Mouse (Mus musculus): Measurements from ENCODE around the gene Gm10229. TPM values are rescaled to one million over a fixed set of nuclear protein-coding genes. Genes with fewer than 3 reads are reported as not detected.

The Gm10229 gene
- not detected in 2 replicates for polyA plus RNA-seq (2012; rRNA removed)

DNA sequence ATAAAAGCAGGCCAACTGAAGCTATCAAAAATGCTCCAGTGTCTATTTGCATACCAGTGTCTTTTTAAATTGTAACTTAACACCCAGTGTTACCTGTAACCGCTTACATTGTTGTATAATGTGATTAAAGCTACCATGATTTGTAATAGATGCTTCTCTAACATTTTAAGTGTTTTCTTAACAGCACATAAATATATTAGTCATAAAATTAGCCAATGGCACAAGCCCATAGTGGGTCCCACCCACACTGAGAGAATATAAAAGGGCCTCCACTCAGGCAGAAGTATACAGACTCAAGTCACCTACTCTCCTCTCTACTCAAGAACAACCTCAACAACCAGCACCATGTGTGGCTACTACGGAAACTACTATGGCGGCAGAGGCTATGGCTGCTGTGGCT, at the start of gene Gm10229:
TSS of gene Gm10229 (plus strand) at position 301 of the 400 bp plus-strand sequence.

DNA sequence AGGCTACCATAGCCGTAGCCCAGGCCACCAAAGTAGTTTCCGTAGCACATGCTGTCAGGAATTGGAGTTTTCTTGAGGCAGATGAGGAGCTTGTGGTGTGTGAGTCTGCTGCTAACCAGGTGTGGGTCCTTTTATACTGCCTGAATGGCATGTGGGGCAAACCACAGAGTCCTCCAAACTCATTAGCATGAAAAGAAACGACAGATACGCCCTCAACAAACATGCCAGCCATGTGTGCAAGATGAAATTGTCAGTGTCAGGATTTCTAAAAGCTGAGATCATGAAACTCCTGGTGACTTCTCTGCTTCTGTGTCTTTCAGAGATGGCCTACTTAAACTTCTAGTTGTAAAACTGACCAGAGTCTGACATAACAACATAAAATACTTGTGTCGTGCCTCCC, 4.4 kb upstream of the Gm10229 start, which contains the start of gene Krtap22-2:
TSS of gene Krtap22-2 (minus strand) at position 101 of the 400 bp plus-strand sequence.

DNA sequence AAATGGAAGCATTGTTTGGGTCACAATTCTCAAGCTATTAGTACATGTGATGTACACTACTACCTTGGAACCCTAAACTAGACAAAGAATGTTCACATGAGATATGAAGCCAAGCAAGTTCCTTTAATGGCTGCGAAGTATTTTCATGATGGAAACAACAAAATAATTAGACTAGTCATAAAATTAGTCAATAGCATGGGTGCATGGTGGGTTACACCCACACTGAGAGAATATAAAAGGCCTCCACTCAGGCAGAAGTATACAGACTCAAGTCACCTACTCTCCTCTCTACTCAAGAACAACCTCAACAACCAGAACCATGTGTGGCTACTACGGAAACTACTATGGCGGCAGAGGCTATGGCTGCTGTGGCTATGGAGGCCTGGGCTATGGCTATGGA, 16.3 kb downstream of the Gm10229 start, which contains the start of gene Krtap6-1:
TSS of gene Krtap6-1 (plus strand) at position 301 of the 400 bp plus-strand sequence.

DNA sequence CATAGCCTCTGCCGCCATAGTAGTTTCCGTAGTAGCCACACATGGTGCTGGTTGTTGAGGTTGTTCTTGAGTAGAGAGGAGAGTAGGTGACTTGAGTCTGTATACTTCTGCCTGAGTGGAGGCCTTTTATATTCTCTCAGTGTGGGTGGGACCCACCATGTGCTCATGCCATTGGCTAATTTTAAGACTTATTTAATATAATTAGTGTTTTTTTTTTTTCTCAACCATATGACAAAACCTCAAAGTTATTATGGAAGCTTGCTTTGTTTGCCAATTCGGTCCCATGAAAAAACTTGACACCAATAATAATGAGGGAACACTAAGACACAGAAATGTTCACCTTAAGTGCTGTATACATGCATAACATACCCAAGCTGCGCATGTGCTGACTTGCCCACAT, 26.3 kb downstream of the Gm10229 start, which contains the start of gene Gm10228:
TSS of gene Gm10228 (minus strand) at position 101 of the 400 bp plus-strand sequence.

DNA sequence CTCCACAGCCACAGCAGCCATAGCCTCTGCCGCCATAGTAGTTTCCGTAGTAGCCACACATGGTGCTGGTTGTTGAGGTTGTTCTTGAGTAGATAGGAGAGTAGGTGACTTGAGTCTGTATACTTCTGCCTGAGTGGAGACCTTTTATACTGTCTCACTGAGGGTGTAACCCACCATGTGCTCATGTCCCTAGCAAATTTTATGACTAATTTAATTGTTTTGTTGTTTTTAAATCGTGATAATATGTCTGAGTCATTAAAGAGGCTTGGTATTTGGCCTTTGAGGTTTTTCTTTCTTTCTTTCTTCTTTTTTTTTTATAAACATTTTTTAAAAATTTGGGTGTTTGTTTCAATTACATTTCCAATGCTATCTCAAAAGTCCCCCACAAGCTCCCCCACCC, 32.7 kb downstream of the Gm10229 start, which contains the start of gene Krtap6-5:
TSS of gene Krtap6-5 (minus strand) at position 101 of the 400 bp plus-strand sequence.

DNA sequence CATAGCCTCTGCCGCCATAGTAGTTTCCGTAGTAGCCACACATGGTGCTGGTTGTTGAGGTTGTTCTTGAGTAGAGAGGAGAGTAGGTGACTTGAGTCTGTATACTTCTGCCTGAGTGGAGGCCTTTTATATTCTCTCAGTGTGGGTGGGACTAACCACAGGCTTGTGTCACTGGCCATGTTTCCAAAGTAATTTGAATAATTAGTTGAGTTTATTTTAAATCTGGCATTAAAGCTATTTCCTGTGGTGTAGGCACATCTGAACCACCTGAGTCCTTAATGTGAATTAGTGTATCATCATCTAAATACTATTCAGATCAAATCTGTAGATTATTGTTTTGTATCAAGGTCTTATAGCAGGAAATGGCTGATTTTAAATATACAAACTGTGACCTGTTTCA, 48.8 kb downstream of the Gm10229 start, which contains the start of gene 1110025L11Rik:
TSS of gene 1110025L11Rik (minus strand) at position 101 of the 400 bp plus-strand sequence.

Other genes starting within 250 kb of the Gm10229 start
- gene 2310057N15Rik, start 241.1 kb upstream of the Gm10229 start, polyA plus RNA-seq (2012; rRNA removed), result not detected in 2 replicates
- gene Gm5965, start 237.4 kb upstream of the Gm10229 start, polyA plus RNA-seq (2012; rRNA removed), result not detected in 2 replicates
- gene Gm20741, start 203.1 kb upstream of the Gm10229 start, polyA plus RNA-seq (2012; rRNA removed), result not detected in 2 replicates
- gene Krtap15, start 195.1 kb upstream of the Gm10229 start, polyA plus RNA-seq (2012; rRNA removed), result not detected in 2 replicates
- not detected in 2 replicates for gene Krtap14, start 189.1 kb upstream of the Gm10229 start, polyA plus RNA-seq (2012; rRNA removed)
- gene Krtap19-1, start 145.9 kb upstream of the Gm10229 start, polyA plus RNA-seq (2012; rRNA removed), result not detected in 2 replicates
- gene Krtap19-2, start 141.0 kb upstream of the Gm10229 start, polyA plus RNA-seq (2012; rRNA removed), result not detected in 2 replicates
- not detected in 2 replicates for gene Krtap19-3, start 137.2 kb upstream of the Gm10229 start, polyA plus RNA-seq (2012; rRNA removed)
- not detected in 2 replicates for gene Krtap19-4, start 130.2 kb upstream of the Gm10229 start, polyA plus RNA-seq (2012; rRNA removed)
- gene Krtap19-5, start 118.8 kb upstream of the Gm10229 start, polyA plus RNA-seq (2012; rRNA removed), result not detected in 2 replicates
- not detected in 2 replicates for gene Krtap19-9b, start 83.0 kb upstream of the Gm10229 start, polyA plus RNA-seq (2012; rRNA removed)
- not detected in 2 replicates for gene Krtap16-3, start 52.4 kb upstream of the Gm10229 start, polyA plus RNA-seq (2012; rRNA removed)
- not detected in 2 replicates for gene Krtap22-2, start 4.5 kb upstream of the Gm10229 start, polyA plus RNA-seq (2012; rRNA removed)
- gene Krtap6-1, start 16.4 kb downstream of the Gm10229 start, polyA plus RNA-seq (2012; rRNA removed), result not detected in 2 replicates
- not detected in 2 replicates for gene Gm10228, start 26.2 kb downstream of the Gm10229 start, polyA plus RNA-seq (2012; rRNA removed)
- not detected in 2 replicates for gene Krtap6-5, start 32.6 kb downstream of the Gm10229 start, polyA plus RNA-seq (2012; rRNA removed)
- not detected in 2 replicates for gene 1110025L11Rik, start 48.7 kb downstream of the Gm10229 start, polyA plus RNA-seq (2012; rRNA removed)
- not detected in 2 replicates for gene Krtap6-3, start 68.7 kb downstream of the Gm10229 start, polyA plus RNA-seq (2012; rRNA removed)
- not detected in 2 replicates for gene Gm6358, start 125.6 kb downstream of the Gm10229 start, polyA plus RNA-seq (2012; rRNA removed)
- gene Gm10061, start 135.8 kb downstream of the Gm10229 start, polyA plus RNA-seq (2012; rRNA removed), result not detected in 2 replicates
- gene Gm9789, start 142.7 kb downstream of the Gm10229 start, polyA plus RNA-seq (2012; rRNA removed), result not detected in 2 replicates
- gene Gm7735, start 154.2 kb downstream of the Gm10229 start, polyA plus RNA-seq (2012; rRNA removed), result not detected in 2 replicates
- gene 1110057P08Rik, start 159.5 kb downstream of the Gm10229 start, polyA plus RNA-seq (2012; rRNA removed), result not detected in 2 replicates
- gene Krtap20-2, start 190.6 kb downstream of the Gm10229 start, polyA plus RNA-seq (2012; rRNA removed), result not detected in 2 replicates